Mouse (Mus musculus): ENCODE data around the gene Atad5. TPM values are rescaled to one million over a fixed set of nuclear protein-coding genes. Genes with fewer than 3 reads are reported as not detected.

Gene Atad5
- polyA plus RNA-seq, 1 experiment from 2014 or later = 15.0 TPM

DNA sequence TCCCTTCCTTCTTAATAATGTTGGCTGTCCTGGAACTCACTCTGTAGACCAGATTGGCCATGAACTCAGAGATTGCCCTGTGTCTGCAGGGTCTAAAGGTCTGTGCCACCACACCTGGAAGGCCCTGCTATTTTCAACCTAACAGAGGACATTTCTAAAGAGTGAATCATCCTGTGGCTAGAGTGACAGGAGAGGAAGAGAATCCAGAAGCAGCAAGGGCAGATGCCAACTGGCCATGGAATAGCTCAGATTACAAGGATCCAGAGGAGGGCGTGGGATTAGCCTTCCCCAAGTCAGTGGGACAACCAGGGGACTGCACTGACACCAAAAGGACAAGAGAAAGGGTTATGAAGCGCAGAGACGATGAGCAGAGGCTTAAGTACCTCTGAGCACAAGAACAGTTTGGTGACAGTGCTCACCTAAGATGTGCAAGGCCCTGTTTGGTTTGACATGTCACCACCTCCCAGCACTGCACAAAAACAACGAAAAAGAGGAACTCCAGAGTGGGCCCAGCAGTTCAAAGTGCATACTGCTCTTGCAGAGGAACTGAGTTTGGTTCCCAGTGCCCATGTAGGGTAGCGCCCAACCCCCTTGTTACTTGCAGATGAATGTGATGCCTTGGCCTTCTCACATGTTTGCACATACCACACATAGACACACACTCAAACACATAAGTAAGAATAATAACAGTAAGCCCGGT is 3.7 kb upstream of the Atad5 start:
- no peaks in the 10 kb centered on the region for H3K27me3 ChIP-seq (replicated peaks)
- ATAC-seq = no peak
- H3K9ac ChIP-seq = 0 out of 2 replicates have a peak overlapping the region, but pooled peaks have one; percentile 9
- H3K4me1 ChIP-seq = peaks cover 67% of the 10 kb centered on the region
- H3K4me3 ChIP-seq = no peak overlapping the region
- H3K9me3 ChIP-seq (replicated peaks) = peaks cover 4% of the 10 kb centered on the region; the same call in 1 of the 2 replicates
- H3K4me2 ChIP-seq = no peak overlapping the region
- H3K36me3 ChIP-seq = peaks cover 4% of the 10 kb centered on the region; the same call in 1 of the 2 replicates
- WGBS (ENCODE audit: insufficient replicate concordance) = 57% methylated on average over 6 of the region's 6 CpGs
- peak overlapping the region; percentile 60 for H3K27ac ChIP-seq

DNA sequence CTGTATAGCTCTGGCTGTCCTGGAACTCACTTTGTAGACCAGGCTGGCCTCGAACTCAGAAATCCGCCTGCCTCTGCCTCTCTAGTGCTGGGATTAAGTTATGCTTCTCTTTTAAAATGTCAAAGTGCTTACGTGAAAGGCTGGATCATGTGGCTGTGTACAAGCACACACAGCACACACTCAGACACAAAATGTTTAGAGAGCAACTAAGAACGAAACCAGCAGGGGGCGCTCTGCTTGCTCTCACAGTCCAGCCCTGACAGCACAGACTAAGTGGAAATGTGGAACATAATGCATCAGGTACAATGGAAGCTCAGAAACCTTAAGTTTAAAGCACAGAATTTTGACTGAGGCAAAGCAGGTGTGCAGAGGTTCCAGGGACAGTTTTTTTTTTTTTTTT is 2.4 kb upstream of the Atad5 start:
- Histone ChIP-seq H3K27me3 (replicated peaks) (no peaks in the 10 kb centered on the region), H3K36me3 (peaks cover 9% of the 10 kb centered on the region; the same call in 1 of the 2 replicates), H3K4me2 (peak overlapping the region; percentile 28), H3K9me3 (replicated peaks) (peaks cover 4% of the 10 kb centered on the region; the same call in 1 of the 2 replicates), H3K9ac (peak overlapping the region; percentile 39; the same call in 1 of the 2 replicates), H3K27ac (0 out of 2 replicates have a peak overlapping the region, but pooled peaks have one; percentile 30), H3K4me3 (peak overlapping the region; percentile 15; the same call in 1 of the 2 replicates), H3K4me1 (peaks cover 71% of the 10 kb centered on the region)
- whole genome bisulfite sequencing (ENCODE audit: insufficient replicate concordance) = 8% methylated on average over 5 of the region's 5 CpGs
- ATAC-seq = peak; percentile 75

DNA sequence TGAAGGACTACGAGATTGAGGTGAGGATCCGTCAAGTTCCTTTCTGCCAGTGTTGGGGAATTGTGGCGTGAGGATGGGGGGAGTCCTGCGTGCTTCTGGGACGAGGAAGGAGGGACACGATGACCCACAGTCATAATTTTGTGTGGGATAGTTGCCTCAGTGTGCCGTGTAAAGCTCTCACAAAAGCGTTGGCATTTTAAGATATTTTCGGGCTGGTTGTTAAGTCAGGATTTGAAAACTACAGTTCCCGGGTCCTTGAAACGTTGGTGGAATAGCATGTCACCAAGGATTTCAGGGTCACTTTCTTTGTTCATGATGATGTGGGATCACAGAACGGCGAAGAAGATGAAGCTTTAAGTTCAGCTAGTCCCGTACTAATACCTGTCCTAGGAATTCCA is 616 bp downstream of the Atad5 start:
- H3K9me3 ChIP-seq (replicated peaks) = no peaks in the 10 kb centered on the region
- H3K27me3 ChIP-seq (replicated peaks) = no peaks in the 10 kb centered on the region
- H3K4me1 ChIP-seq = peaks cover 70% of the 10 kb centered on the region
- ATAC-seq = no peak
- H3K27ac ChIP-seq = peak overlapping the region; percentile 89
- H3K4me2 ChIP-seq = peak overlapping the region; percentile 85
- under 1% methylated on average over 14 of the region's 14 CpGs for WGBS (ENCODE audit: insufficient replicate concordance)
- H3K9ac ChIP-seq = peak overlapping the region; percentile 100
- peaks cover 27% of the 10 kb centered on the region for H3K36me3 ChIP-seq
- peak overlapping the region; percentile 100 for H3K4me3 ChIP-seq

DNA sequence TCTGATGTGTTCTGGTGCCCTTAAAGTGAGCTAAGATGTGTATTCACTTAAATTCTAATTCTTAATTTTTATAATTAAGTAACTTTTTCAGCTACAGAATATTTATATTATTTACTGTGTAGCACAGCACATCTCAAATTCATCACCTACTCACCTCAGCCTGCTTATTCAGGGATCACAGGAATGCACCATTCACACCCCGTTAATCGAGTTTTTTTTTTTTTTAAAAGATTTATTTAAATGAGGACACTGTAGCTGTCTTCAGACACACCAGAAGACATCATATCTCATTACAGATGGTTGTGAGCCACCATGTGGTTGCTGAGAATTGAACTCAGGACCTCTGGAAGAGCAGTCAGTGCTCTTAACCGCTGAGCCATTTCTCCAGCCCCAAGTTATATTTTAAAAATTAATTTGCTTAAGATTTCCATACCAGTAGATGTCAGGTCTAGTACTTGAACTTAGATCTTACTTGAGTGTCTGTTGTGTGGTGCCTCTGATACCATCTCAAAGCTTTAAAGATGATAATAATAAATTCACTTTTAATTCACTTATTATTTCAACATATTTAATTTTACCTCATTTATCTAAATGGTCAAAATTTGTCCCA is 1.5 kb downstream of the Atad5 start:
- H3K9me3 ChIP-seq (replicated peaks) = no peaks in the 10 kb centered on the region
- peaks cover 36% of the 10 kb centered on the region for H3K36me3 ChIP-seq
- peak overlapping the region; percentile 85 for H3K4me2 ChIP-seq
- H3K27me3 ChIP-seq (replicated peaks) = no peaks in the 10 kb centered on the region
- ATAC-seq = no peak
- H3K27ac ChIP-seq = peak overlapping the region; percentile 89; the same call in 1 of the 2 replicates
- WGBS (ENCODE audit: insufficient replicate concordance) = 35% methylated on average over 3 of the region's 3 CpGs
- H3K4me1 ChIP-seq = peaks cover 66% of the 10 kb centered on the region
- H3K4me3 ChIP-seq = peak overlapping the region; percentile 100
- peak overlapping the region; percentile 100 for H3K9ac ChIP-seq

GRCm38 (mm10) chr11:80098444-80099056 is 9.3 kb downstream of the Atad5 start:
- Histone ChIP-seq H3K9me3 (replicated peaks) (no peaks in the 10 kb centered on the region), H3K4me1 (peaks cover 20% of the 10 kb centered on the region), H3K27ac (no peak overlapping the region), H3K36me3 (peaks cover 94% of the 10 kb centered on the region), H3K4me3 (no peak overlapping the region), H3K27me3 (replicated peaks) (no peaks in the 10 kb centered on the region), H3K4me2 (no peak overlapping the region), H3K9ac (no peak overlapping the region)
- 74% methylated on average over 3 of the region's 3 CpGs for WGBS (ENCODE audit: insufficient replicate concordance)
- no peak for ATAC-seq

GRCm38 (mm10) chr11:80101298-80101697 is 12.1 kb downstream of the Atad5 start:
- peak; percentile 76 for ATAC-seq
- 41% methylated on average over 6 of the region's 6 CpGs for WGBS (ENCODE audit: insufficient replicate concordance)
- Histone ChIP-seq H3K4me1 (peaks cover 13% of the 10 kb centered on the region), H3K9ac (no peak overlapping the region), H3K9me3 (replicated peaks) (no peaks in the 10 kb centered on the region), H3K36me3 (peaks cover 94% of the 10 kb centered on the region), H3K27me3 (replicated peaks) (no peaks in the 10 kb centered on the region), H3K4me3 (no peak overlapping the region), H3K27ac (0 out of 2 replicates have a peak overlapping the region, but pooled peaks have one; percentile 10), H3K4me2 (peak overlapping the region; percentile 16; the same call in 1 of the 2 replicates)

- Histone ChIP-seq H3K4me3 (no peak overlapping the region), H3K27ac (no peak overlapping the region), H3K4me1 (peaks cover 13% of the 10 kb centered on the region), H3K27me3 (replicated peaks) (no peaks in the 10 kb centered on the region), H3K9me3 (replicated peaks) (no peaks in the 10 kb centered on the region), H3K9ac (no peak overlapping the region), H3K36me3 (peaks cover 96% of the 10 kb centered on the region), H3K4me2 (no peak overlapping the region)
- 77% methylated on average over 1 of the region's 1 CpGs for WGBS (ENCODE audit: insufficient replicate concordance)
- no peak for ATAC-seq
Observed at GRCm38 (mm10) chr11:80104407-80104806, 15.2 kb downstream of the Atad5 start.

- Histone ChIP-seq H3K4me1 (no peaks in the 10 kb centered on the region), H3K4me2 (no peak overlapping the region), H3K36me3 (peaks cover 93% of the 10 kb centered on the region), H3K4me3 (no peak overlapping the region), H3K27ac (no peak overlapping the region), H3K9me3 (replicated peaks) (no peaks in the 10 kb centered on the region), H3K27me3 (replicated peaks) (no peaks in the 10 kb centered on the region), H3K9ac (no peak overlapping the region)
- no peak for ATAC-seq
- 73% methylated on average over 1 of the region's 1 CpGs for WGBS (ENCODE audit: insufficient replicate concordance)
Observed at GRCm38 (mm10) chr11:80116411-80116810, 27.2 kb downstream of the Atad5 start.

GRCm38 (mm10) chr11:80132050-80132449 is 42.9 kb downstream of the Atad5 start:
- Histone ChIP-seq H3K27ac (no peak overlapping the region), H3K27me3 (replicated peaks) (no peaks in the 10 kb centered on the region), H3K4me1 (no peaks in the 10 kb centered on the region), H3K4me2 (no peak overlapping the region), H3K9me3 (replicated peaks) (no peaks in the 10 kb centered on the region), H3K4me3 (no peak overlapping the region), H3K36me3 (peaks cover 94% of the 10 kb centered on the region), H3K9ac (no peak overlapping the region)
- no peak for ATAC-seq
- whole genome bisulfite sequencing (ENCODE audit: insufficient replicate concordance) = 57% methylated on average over 1 of the region's 1 CpGs

DNA sequence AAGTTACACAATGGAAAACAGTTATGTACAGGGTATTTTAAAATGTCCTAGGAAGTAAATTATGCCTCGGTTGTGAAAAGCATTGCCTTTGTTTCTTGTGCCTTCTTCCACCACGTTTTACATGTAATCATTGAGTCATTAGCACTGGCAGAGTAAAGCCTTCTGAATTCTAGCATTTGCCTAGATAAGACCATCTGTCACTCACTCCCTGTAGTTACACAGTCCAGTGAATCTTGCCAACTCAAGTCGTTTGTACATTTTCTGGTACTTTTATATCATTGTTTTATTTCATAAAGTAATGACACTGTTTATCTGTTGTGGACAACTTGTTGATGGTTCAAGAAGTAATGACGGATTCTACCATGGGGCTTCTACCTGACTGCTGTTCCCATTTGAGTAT is 45.5 kb downstream of the Atad5 start:
- Histone ChIP-seq H3K27ac (no peak overlapping the region), H3K9ac (no peak overlapping the region), H3K4me1 (no peaks in the 10 kb centered on the region), H3K4me2 (no peak overlapping the region), H3K4me3 (no peak overlapping the region), H3K36me3 (peaks cover 94% of the 10 kb centered on the region), H3K9me3 (replicated peaks) (no peaks in the 10 kb centered on the region), H3K27me3 (replicated peaks) (no peaks in the 10 kb centered on the region)
- no peak for ATAC-seq
- 62% methylated on average over 4 of the region's 4 CpGs for WGBS (ENCODE audit: insufficient replicate concordance)

GRCm38 (mm10) chr11:80135954-80136683 is 46.9 kb downstream of the Atad5 start:
- Histone ChIP-seq H3K36me3 (peaks cover 86% of the 10 kb centered on the region), H3K4me3 (no peak overlapping the region), H3K27ac (no peak overlapping the region), H3K9me3 (replicated peaks) (no peaks in the 10 kb centered on the region), H3K9ac (no peak overlapping the region), H3K4me2 (no peak overlapping the region), H3K27me3 (replicated peaks) (no peaks in the 10 kb centered on the region), H3K4me1 (peaks cover 9% of the 10 kb centered on the region)
- ATAC-seq = no peak
- 89% methylated on average over 11 of the region's 11 CpGs for WGBS (ENCODE audit: insufficient replicate concordance)
